Mouse (Mus musculus) heart, adult 2 months (tissue): ENCODE data around the gene Krtap19-4. TPM values are rescaled to one million over a fixed set of nuclear protein-coding genes. Genes with fewer than 3 reads are reported as not detected.

Experiments
- DNase-seq, 2 experiments: peaks; one replicate each; pipeline ENCODE4 v3.0.0; 2021
- H3K27ac ChIP-seq: fragments of 200-600 bp; 2 replicates; pipeline ENCODE4 v1.8.1; 2022
- H3K27me3 ChIP-seq: fragments of 200-500 bp; 2 replicates; pipeline ENCODE4 v1.6.1; 2012; ENCODE audit warnings: mild to moderate bottlenecking, low read length, inconsistent platforms, mixed read lengths; ENCODE audit not compliant: control insufficient read depth, insufficient read depth
- H3K36me3 ChIP-seq: fragments of 200-500 bp; 2 replicates; pipeline ENCODE4 v1.6.1; 2012; ENCODE audit warnings: low read length, inconsistent platforms; ENCODE audit not compliant: control insufficient read depth, insufficient read depth
- H3K4me1 ChIP-seq: fragments of 200-500 bp; 2 replicates; pipeline ENCODE4 v1.6.1; 2011; ENCODE audit warnings: low read length; ENCODE audit not compliant: control insufficient read depth, insufficient read depth
- H3K4me3 ChIP-seq: fragments of 200-600 bp; 2 replicates; pipeline ENCODE4 v1.8.1; 2022
- H3K79me2 ChIP-seq: fragments of 200-500 bp; replicated peaks from 2 replicates; pipeline ENCODE4 v1.6.1; 2012; ENCODE audit warnings: mild to moderate bottlenecking, inconsistent platforms, low read length, moderate library complexity, mixed read lengths; ENCODE audit not compliant: control insufficient read depth, insufficient read depth
- H3K9ac ChIP-seq: fragments of 200-500 bp; 2 replicates; pipeline ENCODE4 v1.6.1; 2012; ENCODE audit warnings: low read depth, mild to moderate bottlenecking, control low read depth, inconsistent platforms, low read length, mixed read lengths
- CTCF ChIP-seq: fragments of 200-600 bp; IDR thresholded peaks from 2 replicates; pipeline ENCODE4 v1.8.1; 2022; ENCODE audit warnings: antibody characterized with exemption, mild to moderate bottlenecking, moderate library complexity
- EP300 ChIP-seq: fragments of 200-500 bp; IDR thresholded peaks from 2 replicates; pipeline ENCODE4 v1.6.1; 2011; ENCODE audit warnings: low read depth, low read length, control low read depth; ENCODE audit not compliant: insufficient read depth
- POLR2A ChIP-seq: fragments of 200-500 bp; IDR thresholded peaks from 2 replicates; pipeline ENCODE4 v1.6.1; 2011; ENCODE audit warnings: mild to moderate bottlenecking, low read depth, low read length, control low read depth; ENCODE audit not compliant: insufficient read depth
- WGBS: fragments of 180-500 bp; shearing (Covaris S2); methylation state at CpG from one replicate; pipeline ENCODE4 v1.1.7; 2018; 5-methylcytosine and 5-hydroxymethylcytosine counted together
- intact Hi-C: fragments of 180-260 bp; cut with DNase I; formaldehyde crosslinking; loops from one replicate; pipeline ENCODE4 v1.15.1; 2025
- long read RNA-seq: library from polyadenylated mRNA; stranded (forward); transcript quantifications from one replicate; pipeline ENCODE4 v2.0.0, GENCODE M21; 2021
- polyA plus RNA-seq: library from polyadenylated mRNA; depleted of rRNA; stranded (reverse); fragments of >200 nt; gene quantifications from 2 replicates; pipeline ENCODE4 v1.2.3, GENCODE M21; 2012; rRNA removed
- total RNA-seq, 2 experiments: library from RNA; stranded (reverse); gene quantifications; 2 replicates each; pipeline ENCODE4 v1.2.3; 2021

Gene Krtap19-4
- not detected for total RNA-seq
- not detected in 2 replicates for polyA plus RNA-seq
- long read RNA-seq: 0 reads

- intact Hi-C loops: no loop called here
- 68% methylated on average over 5 of the region's 5 CpGs for WGBS
- Histone ChIP-seq H3K4me1 (no peaks in the 10 kb centered on the region), H3K4me3 (no peak within 1 kb of the TSS), H3K9ac (no peak within 1 kb of the TSS), H3K36me3 (no peaks in the 10 kb centered on the region), H3K79me2 (no peaks in the 10 kb centered on the region), H3K27ac (no peak within 1 kb of the TSS), H3K27me3 (no peaks in the 10 kb centered on the region)
- no peak for DNase-seq
- TF ChIP-seq POLR2A: no peak
- no peak for TF ChIP-seq EP300
- TF ChIP-seq CTCF: no peak
Measured at GRCm38 (mm10) chr16:88884989-88885388, at the start of gene Krtap19-4. TSS of gene Krtap19-4 (minus strand) at chr16:88885089.

DNA sequence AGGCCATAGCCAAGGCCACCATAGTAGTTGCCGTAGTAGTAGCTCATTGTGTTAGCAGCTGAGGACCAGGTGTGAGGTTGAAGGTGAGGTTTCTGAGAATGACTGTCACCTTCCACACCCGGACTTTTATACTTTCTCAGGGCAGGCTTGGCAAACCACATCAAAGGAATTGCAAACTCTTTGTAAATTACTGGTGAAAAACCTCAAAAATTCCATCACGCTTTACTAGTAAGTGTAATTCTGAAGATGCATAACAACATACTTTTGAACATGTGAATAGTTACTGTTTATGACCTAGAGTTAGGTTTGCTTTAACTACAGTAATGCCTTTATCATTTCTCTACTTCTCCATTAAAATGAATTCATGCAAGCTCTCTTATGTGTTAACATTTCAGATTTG, 47.3 kb upstream of the Krtap19-4 start, which contains the start of gene Krtap19-9b:
Gene Krtap19-9b, minus strand, starts transcription at position 101 of the 400 bp plus-strand sequence.
- H3K27ac ChIP-seq: no peak within 1 kb of the TSS
- TF ChIP-seq CTCF: no peak
- TF ChIP-seq POLR2A: no peak
- no peak for TF ChIP-seq EP300
- DNase-seq: no peak
- H3K4me3 ChIP-seq: no peak within 1 kb of the TSS
- H3K36me3 ChIP-seq: no peaks in the 10 kb centered on the region
- no peak within 1 kb of the TSS for H3K9ac ChIP-seq
- 86% methylated on average over 3 of the region's 3 CpGs for WGBS
- no peaks in the 10 kb centered on the region for H3K27me3 ChIP-seq
- intact Hi-C loops: no loop called here
- no peaks in the 10 kb centered on the region for H3K79me2 ChIP-seq
- H3K4me1 ChIP-seq: no peaks in the 10 kb centered on the region

GRCm38 (mm10) chr16:88896357-88896756, 11.5 kb upstream of the Krtap19-4 start, which contains the start of gene Krtap19-5:
TSS of gene Krtap19-5 (minus strand) at chr16:88896457.
- no peaks in the 10 kb centered on the region for H3K79me2 ChIP-seq
- DNase-seq: no peak
- TF ChIP-seq EP300 (no peak), CTCF (no peak), POLR2A (no peak)
- 85% methylated on average over 6 of the region's 6 CpGs for WGBS
- no peak within 1 kb of the TSS for H3K27ac ChIP-seq
- no peaks in the 10 kb centered on the region for H3K36me3 ChIP-seq
- H3K4me3 ChIP-seq: no peak within 1 kb of the TSS
- H3K9ac ChIP-seq: no peak within 1 kb of the TSS
- no peaks in the 10 kb centered on the region for H3K4me1 ChIP-seq
- intact Hi-C loops: no loop called here
- H3K27me3 ChIP-seq: no peaks in the 10 kb centered on the region

- H3K4me3 ChIP-seq: no peak overlapping the region
- H3K4me1 ChIP-seq: no peaks in the 10 kb centered on the region
- H3K9ac ChIP-seq: no peak overlapping the region
- intact Hi-C loops: no loop called here
- 77% methylated on average over 6 of the region's 6 CpGs for WGBS
- no peak for DNase-seq
- H3K79me2 ChIP-seq: no peaks in the 10 kb centered on the region
- H3K27me3 ChIP-seq: no peaks in the 10 kb centered on the region
- TF ChIP-seq POLR2A (no peak), CTCF (no peak), EP300 (no peak)
- no peaks in the 10 kb centered on the region for H3K36me3 ChIP-seq
- no peak overlapping the region for H3K27ac ChIP-seq
Measured at GRCm38 (mm10) chr16:88886870-88887269, 2.0 kb upstream of the Krtap19-4 start.

DNA sequence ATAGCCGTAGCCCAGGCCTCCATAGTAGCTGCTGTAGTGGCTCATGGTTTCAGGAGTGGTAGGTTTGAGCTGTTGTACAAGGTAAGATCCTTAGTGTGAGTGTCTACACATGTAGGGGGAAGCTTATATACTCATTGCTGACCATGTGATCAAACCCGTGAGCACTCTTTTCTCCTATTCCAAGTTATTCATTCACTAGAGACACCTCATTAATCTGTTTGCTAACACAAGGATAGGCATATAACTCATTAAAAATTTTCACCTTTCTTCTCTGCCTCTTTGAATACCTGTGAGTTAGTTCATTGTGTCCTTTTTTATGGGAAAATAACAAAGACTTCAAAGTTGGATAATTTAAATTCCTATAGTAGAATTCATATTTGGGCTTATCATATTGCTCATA, 7.0 kb downstream of the Krtap19-4 start, which contains the start of gene Krtap19-3:
Gene Krtap19-3, minus strand, starts transcription at position 101 of the 400 bp plus-strand sequence.
- WGBS: 88% methylated on average over 2 of the region's 2 CpGs
- intact Hi-C loops: no loop called here
- no peaks in the 10 kb centered on the region for H3K36me3 ChIP-seq
- DNase-seq: no peak
- no peaks in the 10 kb centered on the region for H3K79me2 ChIP-seq
- TF ChIP-seq POLR2A (no peak), CTCF (no peak), EP300 (no peak)
- H3K4me3 ChIP-seq: no peak within 1 kb of the TSS
- no peak within 1 kb of the TSS for H3K9ac ChIP-seq
- no peak within 1 kb of the TSS for H3K27ac ChIP-seq
- no peaks in the 10 kb centered on the region for H3K4me1 ChIP-seq
- H3K27me3 ChIP-seq: no peaks in the 10 kb centered on the region

GRCm38 (mm10) chr16:88874169-88874568, 10.7 kb downstream of the Krtap19-4 start, which contains the start of gene Krtap19-2:
TSS of gene Krtap19-2 (minus strand) at chr16:88874269.
- no peak for TF ChIP-seq CTCF
- no peak for TF ChIP-seq EP300
- TF ChIP-seq POLR2A: no peak
- no peak for DNase-seq
- H3K9ac ChIP-seq: no peak within 1 kb of the TSS
- 91% methylated on average over 3 of the region's 3 CpGs for WGBS
- H3K36me3 ChIP-seq: no peaks in the 10 kb centered on the region
- H3K79me2 ChIP-seq: no peaks in the 10 kb centered on the region
- no peaks in the 10 kb centered on the region for H3K27me3 ChIP-seq
- no peak within 1 kb of the TSS for H3K4me3 ChIP-seq
- intact Hi-C loops: no loop called here
- no peaks in the 10 kb centered on the region for H3K4me1 ChIP-seq
- H3K27ac ChIP-seq: no peak within 1 kb of the TSS
